Mouse (Mus musculus) spleen, postnatal 4 days (tissue): ENCODE results near the gene Map2.

Experiments used
- DNase-seq, 2 experiments: peaks; one replicate each; pipeline ENCODE4 v3.0.0; 2022; ENCODE audit warnings: low spot score in 2 of 2

Gene Map2

GRCm38 (mm10) chr1:66205517-66205916, 30.4 kb downstream of the Map2 start:
- DNase-seq: no peak

- no peak for DNase-seq
These were observed 31.8 kb downstream of the Map2 start for GRCm38 (mm10) chr1:66206904-66207303.

- no peak for DNase-seq
These were observed 36.2 kb downstream of the Map2 start for GRCm38 (mm10) chr1:66211074-66211791.

- DNase-seq: no peak
These were observed 46.4 kb downstream of the Map2 start for GRCm38 (mm10) chr1:66221497-66221896.

GRCm38 (mm10) chr1:66223331-66223730, 48.3 kb downstream of the Map2 start:
- no peak for DNase-seq

GRCm38 (mm10) chr1:66226372-66227368, 51.6 kb downstream of the Map2 start:
- DNase-seq: no peak

- DNase-seq: no peak
These were observed 53.1 kb downstream of the Map2 start for GRCm38 (mm10) chr1:66228205-66228604.

GRCm38 (mm10) chr1:66230345-66230744, 55.3 kb downstream of the Map2 start:
- DNase-seq: no peak

- no peak for DNase-seq
These were observed 56.9 kb downstream of the Map2 start for GRCm38 (mm10) chr1:66231963-66232362.

GRCm38 (mm10) chr1:66244910-66245309, 69.8 kb downstream of the Map2 start:
- DNase-seq: no peak

- DNase-seq: no peak
These were observed 76.7 kb downstream of the Map2 start for GRCm38 (mm10) chr1:66251649-66252332.

- DNase-seq: no peak
These were observed 77.3 kb downstream of the Map2 start for GRCm38 (mm10) chr1:66252333-66252724.

- DNase-seq: no peak
These were observed 88.1 kb downstream of the Map2 start for GRCm38 (mm10) chr1:66263220-66263619.

GRCm38 (mm10) chr1:66266231-66266924, 91.3 kb downstream of the Map2 start:
- DNase-seq: no peak

- DNase-seq: no peak
These were observed 102.6 kb downstream of the Map2 start for GRCm38 (mm10) chr1:66277663-66278062.

- no peak for DNase-seq
These were observed 104.3 kb downstream of the Map2 start for GRCm38 (mm10) chr1:66279222-66280009.

- no peak for DNase-seq
These were observed 105.1 kb downstream of the Map2 start for GRCm38 (mm10) chr1:66280152-66280551.

- no peak for DNase-seq
These were observed 107.4 kb downstream of the Map2 start for GRCm38 (mm10) chr1:66282447-66282846.

GRCm38 (mm10) chr1:66288987-66289386, 113.9 kb downstream of the Map2 start:
- DNase-seq: no peak

- no peak for DNase-seq
These were observed 117.2 kb downstream of the Map2 start for GRCm38 (mm10) chr1:66292121-66292881.
